Mouse (Mus musculus) brain, embryonic 18.5 days (tissue): ENCODE data around the gene Ankrd63.

Experiments used
- DNase-seq: peaks from one replicate; pipeline ENCODE4 v3.0.0-alpha.2; 2012; ENCODE audit warnings: low read depth, low spot score

Gene Ankrd63

DNA sequence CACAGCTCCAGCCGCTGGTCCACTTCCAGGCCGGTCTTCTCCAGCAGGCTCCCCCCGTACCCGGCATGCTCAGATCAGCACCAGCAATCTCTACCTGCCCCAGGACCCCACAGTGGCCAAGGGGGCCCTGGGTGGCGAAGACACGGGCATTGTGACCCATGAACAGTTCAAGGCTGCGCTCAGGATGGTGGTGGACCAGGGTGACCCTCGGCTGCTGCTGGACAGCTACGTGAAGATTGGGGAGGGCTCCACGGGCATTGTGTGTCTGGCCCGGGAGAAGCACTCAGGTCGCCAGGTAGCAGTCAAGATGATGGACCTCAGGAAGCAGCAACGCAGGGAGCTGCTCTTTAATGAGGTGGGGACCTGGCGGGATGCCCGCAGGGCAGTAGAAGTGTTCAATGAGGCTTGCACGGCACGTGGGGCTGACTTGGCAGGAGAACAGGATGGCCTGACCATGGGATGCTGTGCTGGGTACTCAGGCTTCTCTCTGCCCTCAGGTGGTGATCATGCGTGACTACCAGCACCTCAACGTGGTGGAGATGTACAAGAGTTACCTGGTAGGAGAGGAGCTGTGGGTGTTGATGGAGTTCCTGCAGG lies 10.3 kb downstream of the Ankrd63 start:
- no peak for DNase-seq

DNA sequence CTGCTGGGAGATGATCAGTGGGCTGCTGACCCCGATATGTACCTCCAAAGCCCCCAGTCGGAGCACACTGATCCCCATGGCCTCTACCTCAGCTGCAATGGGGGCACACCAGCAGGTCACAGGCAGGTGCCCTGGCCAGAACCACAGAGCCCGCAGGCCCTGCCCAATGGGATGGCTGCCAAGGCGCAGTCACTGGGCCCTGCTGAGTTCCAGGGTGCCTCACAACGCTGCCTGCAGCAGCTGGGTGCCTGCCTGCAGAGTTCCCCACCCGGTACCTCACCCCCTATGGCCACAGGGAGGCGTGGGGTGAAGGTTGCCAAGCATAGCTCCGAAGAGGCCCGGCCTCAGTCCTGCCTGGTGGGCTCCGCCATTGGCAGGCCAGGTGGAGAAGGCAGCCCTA lies 13.9 kb downstream of the Ankrd63 start:
- no peak for DNase-seq

GRCm38 (mm10) chr2:118687791-118688190 lies 16.0 kb downstream of the Ankrd63 start:
- DNase-seq, result no peak

DNA sequence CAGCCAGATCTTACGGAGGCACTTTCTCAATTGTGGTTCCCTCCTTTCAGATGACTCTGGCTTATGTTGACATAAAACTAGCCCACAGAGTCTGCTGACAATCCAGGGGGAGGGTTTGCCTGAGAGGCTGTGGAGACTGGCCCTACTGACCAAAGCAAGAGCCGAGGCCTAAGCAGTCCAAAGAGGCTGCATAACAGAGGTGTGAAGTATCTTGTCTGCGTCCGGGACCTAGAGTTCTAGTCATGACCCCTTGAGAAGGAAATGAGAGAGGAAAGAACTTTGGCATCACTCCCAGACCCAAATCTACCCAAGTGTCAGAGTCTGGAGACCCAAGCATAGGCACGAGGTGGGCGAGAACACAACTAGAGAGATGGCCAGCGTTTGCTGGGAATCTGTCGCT lies 17.1 kb downstream of the Ankrd63 start:
- DNase-seq, result no peak

GRCm38 (mm10) chr2:118685088-118685487 lies 18.7 kb downstream of the Ankrd63 start:
- DNase-seq, result no peak

- no peak for DNase-seq
Observed at GRCm38 (mm10) chr2:118682544-118683260, 21.1 kb downstream of the Ankrd63 start.

DNA sequence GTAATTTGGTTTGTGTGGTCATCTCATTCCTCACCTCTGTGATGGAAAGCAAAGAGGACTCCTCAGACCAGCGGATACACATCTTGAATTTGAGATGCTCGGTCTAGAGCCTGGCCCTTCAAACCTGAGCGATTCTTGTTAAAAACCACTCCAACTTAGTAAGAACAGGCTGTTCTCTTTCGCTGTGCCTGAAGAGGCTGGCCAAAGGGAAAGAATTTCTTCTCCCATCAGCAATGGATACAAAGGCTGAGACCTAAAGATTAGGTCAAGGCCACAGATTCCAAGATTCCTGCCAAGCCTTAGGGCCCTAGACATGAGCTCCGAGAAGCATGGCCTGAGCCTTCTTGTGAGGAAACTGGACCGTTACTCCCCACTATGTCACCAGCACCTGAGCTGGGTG lies 22.8 kb downstream of the Ankrd63 start:
- DNase-seq, result no peak

- no peak for DNase-seq
Observed at GRCm38 (mm10) chr2:118679577-118679976, 24.2 kb downstream of the Ankrd63 start.

DNA sequence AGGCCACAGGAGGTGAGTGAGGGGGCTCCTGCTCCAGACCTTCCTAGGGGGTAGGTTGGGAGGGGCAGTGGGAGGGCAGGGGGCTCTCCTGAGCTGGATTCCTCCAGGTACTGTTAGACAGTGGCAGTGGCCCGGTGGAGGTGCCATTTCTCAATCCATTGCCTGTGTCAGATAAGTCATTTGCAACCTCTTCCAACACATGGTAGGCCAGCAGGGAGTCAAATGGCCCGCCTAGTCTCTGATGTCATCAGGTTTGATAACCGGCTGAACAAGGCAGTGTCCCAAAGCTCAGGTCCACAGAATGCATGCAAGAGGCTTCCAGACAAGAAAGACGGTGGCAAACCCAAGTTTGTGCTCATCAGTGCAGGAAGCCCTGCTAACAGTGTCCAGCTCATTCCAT lies 25.9 kb downstream of the Ankrd63 start:
- no peak for DNase-seq

GRCm38 (mm10) chr2:118676839-118677741 lies 26.7 kb downstream of the Ankrd63 start:
- no peak for DNase-seq

- no peak for DNase-seq
Observed at GRCm38 (mm10) chr2:118674500-118674899, 29.3 kb downstream of the Ankrd63 start.

DNA sequence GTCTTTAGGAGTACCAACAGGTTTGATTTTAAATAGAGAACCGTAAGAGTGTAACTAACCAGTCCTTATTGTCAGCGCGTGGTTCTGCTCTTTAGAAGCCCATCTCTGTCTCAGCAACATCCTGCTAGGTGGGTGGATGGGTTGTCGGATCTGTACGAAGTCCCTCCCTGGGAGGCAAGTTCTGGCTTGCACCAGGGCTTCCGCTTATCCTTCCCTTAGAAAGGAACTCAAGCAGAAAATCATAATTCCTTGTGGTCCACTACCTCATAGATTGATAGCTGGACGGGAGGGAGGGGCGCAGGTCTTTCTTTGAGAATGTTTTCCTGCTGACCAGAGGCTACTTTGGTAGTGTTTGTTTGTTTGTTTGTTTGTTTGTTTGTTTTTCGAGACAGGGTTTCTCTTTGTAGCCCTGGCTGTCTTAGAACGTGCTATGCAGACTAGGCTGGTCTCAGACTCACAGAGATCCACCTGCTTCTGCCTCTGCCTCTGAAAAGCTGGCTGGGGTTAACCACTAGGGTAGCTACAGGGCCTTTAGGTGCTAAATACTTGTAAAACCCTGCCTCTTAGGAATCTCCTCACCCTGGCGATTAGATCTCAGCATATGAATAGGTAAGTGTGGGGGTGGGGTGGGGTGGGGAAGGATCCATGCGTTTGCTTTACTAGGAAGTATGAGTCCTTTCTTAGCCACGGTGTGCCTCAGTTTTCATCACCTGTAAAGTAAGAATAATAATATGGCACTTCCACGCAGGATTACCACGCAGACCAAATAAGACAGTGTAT lies 29.9 kb downstream of the Ankrd63 start:
- no peak for DNase-seq

GRCm38 (mm10) chr2:118671728-118672127 lies 32.0 kb downstream of the Ankrd63 start:
- DNase-seq, result no peak

DNA sequence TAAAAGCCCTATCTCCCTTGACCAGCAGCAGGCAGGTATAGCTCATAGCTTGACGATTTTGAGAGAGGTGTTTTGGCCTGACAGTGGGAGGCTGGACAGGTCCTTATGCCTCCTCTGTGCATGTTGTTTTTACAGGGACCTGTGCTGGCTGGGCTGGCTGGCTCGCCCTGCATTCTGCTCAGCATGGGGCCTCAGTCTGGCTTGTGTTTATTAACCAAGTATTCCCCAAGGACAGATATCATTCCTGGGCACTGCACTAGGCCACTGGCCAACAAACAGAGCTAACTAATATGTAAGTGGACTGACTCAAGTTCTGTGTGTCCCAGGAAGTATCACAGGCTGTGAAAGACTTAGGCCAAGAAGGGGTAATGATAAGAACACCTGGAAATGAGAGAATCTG lies 34.0 kb downstream of the Ankrd63 start:
- DNase-seq, result no peak

GRCm38 (mm10) chr2:118669245-118669644 lies 34.5 kb downstream of the Ankrd63 start:
- DNase-seq, result no peak

DNA sequence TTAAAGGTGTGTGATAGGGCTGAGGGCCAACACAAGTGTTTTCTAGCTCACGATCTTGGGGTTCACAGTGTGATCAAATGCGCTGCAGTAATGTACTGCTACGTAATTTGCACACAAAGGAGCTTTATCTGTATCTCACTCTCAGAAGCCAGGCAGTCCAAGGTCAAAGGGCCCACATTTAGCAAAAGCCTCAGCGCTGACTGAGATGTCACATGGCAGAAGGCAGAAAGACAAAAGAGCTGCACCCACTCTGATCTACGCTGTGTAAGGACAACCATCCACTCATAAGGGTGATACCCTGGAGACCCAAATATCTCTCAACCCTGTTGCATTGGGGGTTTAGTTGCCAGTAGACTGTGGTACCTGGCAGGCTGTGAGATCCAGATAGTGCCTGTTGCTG lies 36.6 kb downstream of the Ankrd63 start:
- DNase-seq, result no peak

- DNase-seq, result no peak
Observed at GRCm38 (mm10) chr2:118665616-118666015, 38.1 kb downstream of the Ankrd63 start.

DNA sequence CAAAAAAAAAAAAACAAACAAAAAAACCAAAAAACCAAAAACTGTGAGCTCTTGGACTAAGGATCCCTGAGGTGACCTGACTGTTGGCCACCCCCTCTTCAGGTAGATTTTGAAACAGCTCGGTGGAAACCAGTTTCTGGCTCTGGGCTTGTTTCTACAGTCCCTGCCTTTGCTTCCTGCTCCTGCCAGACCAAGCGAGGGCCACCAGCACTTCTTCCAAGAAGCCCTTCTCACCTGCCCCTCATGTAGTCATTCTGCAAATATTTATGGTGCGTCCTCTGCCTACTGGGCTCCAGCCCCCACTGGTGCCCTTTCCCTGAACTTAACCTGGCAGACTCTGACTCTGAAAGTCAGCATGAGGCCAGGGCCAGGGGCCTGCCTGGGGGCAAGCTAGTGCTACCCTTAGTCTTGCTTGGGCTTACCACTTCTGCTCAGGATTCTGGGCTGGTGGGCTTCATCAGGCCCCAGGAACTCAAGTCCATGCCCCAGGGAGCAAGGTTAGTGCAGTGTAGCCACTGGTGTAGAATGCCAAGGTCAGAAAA lies 38.7 kb downstream of the Ankrd63 start:
- DNase-seq, result no peak

DNA sequence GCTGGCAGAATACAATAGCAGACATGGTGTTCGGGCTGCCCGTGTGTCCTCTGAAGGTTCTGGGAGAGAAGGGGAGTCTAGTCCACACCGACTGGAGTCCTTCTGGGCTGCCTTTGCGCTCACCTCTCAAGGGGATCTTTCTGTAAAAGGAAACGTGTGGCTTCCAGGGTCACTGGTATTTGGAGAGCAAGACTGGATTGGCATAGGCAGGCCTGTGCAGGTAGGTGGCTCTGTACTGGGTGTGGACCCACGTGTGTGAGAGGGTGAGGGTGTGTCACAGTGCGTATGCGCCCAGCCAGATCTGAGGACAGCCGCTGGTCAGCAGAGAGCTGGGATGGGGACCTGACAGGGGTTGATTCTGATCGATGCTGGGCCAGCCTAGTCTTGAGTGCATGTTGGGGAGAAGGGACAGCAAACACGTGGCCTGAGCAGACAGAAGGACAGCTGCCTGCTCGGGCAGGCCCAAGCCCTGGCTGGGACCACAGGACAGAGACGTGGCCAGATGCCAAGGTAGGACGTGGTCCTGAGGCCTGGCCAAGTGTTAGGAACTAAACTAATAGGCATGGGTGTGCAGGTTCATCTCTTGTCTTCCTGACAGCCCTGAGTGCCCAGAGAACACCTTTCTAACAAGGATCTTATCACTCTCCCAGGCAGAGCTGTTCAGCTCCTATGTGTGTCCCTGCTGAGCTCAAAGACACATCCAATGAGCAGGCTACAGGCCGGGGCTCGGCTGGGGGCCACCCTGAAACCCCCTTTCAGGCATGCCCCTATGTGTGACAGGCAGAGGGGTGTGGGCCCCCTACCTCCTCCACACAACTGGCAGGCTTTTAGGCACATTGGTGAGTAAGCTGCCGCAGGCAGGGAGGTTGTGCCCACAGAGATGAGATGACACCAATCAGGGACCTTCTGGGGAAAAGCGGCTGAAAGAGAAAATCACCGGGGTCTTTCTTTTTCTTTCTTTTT lies 39.7 kb downstream of the Ankrd63 start:
- no peak for DNase-seq
